Mouse (Mus musculus) brain, embryonic 14.5 days (tissue): ENCODE measurements around the gene Ndufs8.

Experiments used
- CTCF ChIP-seq: fragments of 200-500 bp; IDR thresholded peaks from 2 replicates; pipeline ENCODE4 v1.5.1; 2012; ENCODE audit warnings: inconsistent platforms, mild to moderate bottlenecking, moderate library complexity, borderline replicate concordance; ENCODE audit not compliant: insufficient read depth, insufficient read length; ENCODE audit errors: extremely low read depth
- POLR2A ChIP-seq: fragments of 200-500 bp; IDR thresholded peaks from 2 replicates; pipeline ENCODE4 v1.6.1; 2012; ENCODE audit warnings: mild to moderate bottlenecking, inconsistent platforms, borderline replicate concordance; ENCODE audit not compliant: poor library complexity, insufficient read depth, insufficient read length, severe bottlenecking; ENCODE audit errors: extremely low read depth

DNA sequence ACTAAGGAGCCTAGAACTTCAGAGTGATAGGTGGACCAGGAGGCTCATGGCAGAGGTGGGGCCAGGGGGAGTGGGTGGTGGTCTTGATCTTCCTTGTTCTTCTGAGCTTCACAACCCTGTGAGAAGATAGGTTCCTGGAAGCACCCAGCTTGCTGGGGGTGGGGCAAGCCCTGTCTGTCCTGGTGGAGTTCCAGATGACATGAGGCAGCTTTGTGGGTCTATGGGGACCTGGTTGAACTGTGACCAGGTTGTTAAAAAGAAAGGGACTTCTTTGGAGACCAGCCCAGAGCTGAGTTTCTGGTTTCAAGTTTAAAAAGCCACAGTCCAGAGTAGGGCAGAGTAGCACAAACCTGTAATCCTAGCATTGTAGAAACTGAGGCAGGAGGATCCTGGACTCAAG, 46.5 kb upstream of the Ndufs8 start:
- TF ChIP-seq CTCF (no peak), POLR2A (no peak)
